Mouse (Mus musculus): ENCODE data around the gene Asic2.

Asic2 gene

GRCm38 (mm10) chr11:81518001-81518955 lies 450.0 kb downstream of the Asic2 start:
- no peak for DNase-seq (ENCODE audit: low spot score)

GRCm38 (mm10) chr11:81515754-81516153 lies 452.5 kb downstream of the Asic2 start:
- DNase-seq (ENCODE audit: low spot score) = no peak

- DNase-seq (ENCODE audit: low spot score) = no peak
These were observed 455.8 kb downstream of the Asic2 start for GRCm38 (mm10) chr11:81512434-81512833.

- DNase-seq (ENCODE audit: low spot score) = no peak
These were observed 456.9 kb downstream of the Asic2 start for GRCm38 (mm10) chr11:81511401-81511800.

- no peak for DNase-seq (ENCODE audit: low spot score)
These were observed 459.6 kb downstream of the Asic2 start for GRCm38 (mm10) chr11:81508385-81509233.

GRCm38 (mm10) chr11:81504791-81505430 lies 463.3 kb downstream of the Asic2 start:
- DNase-seq (ENCODE audit: low spot score) = no peak

GRCm38 (mm10) chr11:81501473-81502246 lies 466.6 kb downstream of the Asic2 start:
- DNase-seq (ENCODE audit: low spot score) = no peak

- DNase-seq (ENCODE audit: low spot score) = no peak
These were observed 469.3 kb downstream of the Asic2 start for GRCm38 (mm10) chr11:81498990-81499389.

GRCm38 (mm10) chr11:81497652-81498391 lies 470.4 kb downstream of the Asic2 start:
- no peak for DNase-seq (ENCODE audit: low spot score)

GRCm38 (mm10) chr11:81496446-81496845 lies 471.8 kb downstream of the Asic2 start:
- no peak for DNase-seq (ENCODE audit: low spot score)

GRCm38 (mm10) chr11:81492351-81492750 lies 475.9 kb downstream of the Asic2 start:
- no peak for DNase-seq (ENCODE audit: low spot score)

- DNase-seq (ENCODE audit: low spot score) = no peak
These were observed 479.0 kb downstream of the Asic2 start for GRCm38 (mm10) chr11:81489144-81489735.

- no peak for DNase-seq (ENCODE audit: low spot score)
These were observed 479.6 kb downstream of the Asic2 start for GRCm38 (mm10) chr11:81488681-81489080.

GRCm38 (mm10) chr11:81486265-81486940 lies 481.9 kb downstream of the Asic2 start:
- no peak for DNase-seq (ENCODE audit: low spot score)

GRCm38 (mm10) chr11:81481198-81481597 lies 487.1 kb downstream of the Asic2 start:
- no peak for DNase-seq (ENCODE audit: low spot score)

- no peak for DNase-seq (ENCODE audit: low spot score)
These were observed 492.0 kb downstream of the Asic2 start for GRCm38 (mm10) chr11:81476231-81476630.

GRCm38 (mm10) chr11:81474121-81474520 lies 494.1 kb downstream of the Asic2 start:
- DNase-seq (ENCODE audit: low spot score) = no peak

- no peak for DNase-seq (ENCODE audit: low spot score)
These were observed 506.1 kb downstream of the Asic2 start for GRCm38 (mm10) chr11:81462199-81462598.

GRCm38 (mm10) chr11:81461748-81462147 lies 506.5 kb downstream of the Asic2 start:
- DNase-seq (ENCODE audit: low spot score) = no peak

- DNase-seq (ENCODE audit: low spot score) = no peak
These were observed 513.3 kb downstream of the Asic2 start for GRCm38 (mm10) chr11:81454921-81455320.
